Mouse (Mus musculus): Measurements from ENCODE around the gene Dyrk1a.

Gene Dyrk1a

DNA sequence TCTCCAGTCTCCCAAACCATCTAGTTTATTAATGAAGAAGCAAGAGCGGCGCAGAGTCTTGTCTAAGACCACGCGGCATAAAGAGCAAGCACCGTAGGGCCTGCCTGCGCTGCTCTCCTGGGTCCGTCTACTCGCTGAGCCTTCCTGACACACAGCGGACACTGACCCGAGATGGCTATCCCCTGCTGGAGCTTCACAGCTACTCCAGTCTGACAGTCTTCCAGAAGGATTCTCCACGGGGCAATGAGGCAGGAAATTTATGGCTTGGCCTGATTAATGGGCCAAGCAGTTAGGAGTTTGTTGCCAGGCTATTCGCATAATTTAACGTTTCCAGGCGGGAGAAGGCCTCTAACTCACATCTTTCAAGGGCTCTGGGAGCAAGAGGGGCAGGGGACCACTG lies 144.7 kb downstream of the Dyrk1a start:
- no peak for DNase-seq (ENCODE audit: low spot score)

DNA sequence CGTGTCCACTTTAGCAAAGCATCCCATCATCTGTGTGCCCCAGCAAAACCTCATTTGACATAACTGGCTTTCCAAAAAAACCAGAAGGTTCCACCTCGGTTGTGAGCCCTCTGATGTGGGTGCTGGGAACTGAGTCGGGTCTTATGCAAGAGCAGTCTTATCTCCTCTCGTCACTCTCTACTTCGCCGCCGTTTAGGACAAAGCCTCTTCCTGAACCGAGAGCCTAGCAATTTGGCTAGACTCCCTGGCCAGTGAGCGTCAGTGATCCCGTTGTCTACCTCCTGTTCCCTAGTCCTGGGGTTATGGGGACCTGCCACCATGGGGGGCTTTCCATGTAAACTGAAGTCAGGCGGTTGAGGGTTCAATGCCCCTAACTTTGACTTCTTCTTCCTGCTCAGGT lies 147.2 kb downstream of the Dyrk1a start:
- DNase-seq (ENCODE audit: low spot score): no peak

DNA sequence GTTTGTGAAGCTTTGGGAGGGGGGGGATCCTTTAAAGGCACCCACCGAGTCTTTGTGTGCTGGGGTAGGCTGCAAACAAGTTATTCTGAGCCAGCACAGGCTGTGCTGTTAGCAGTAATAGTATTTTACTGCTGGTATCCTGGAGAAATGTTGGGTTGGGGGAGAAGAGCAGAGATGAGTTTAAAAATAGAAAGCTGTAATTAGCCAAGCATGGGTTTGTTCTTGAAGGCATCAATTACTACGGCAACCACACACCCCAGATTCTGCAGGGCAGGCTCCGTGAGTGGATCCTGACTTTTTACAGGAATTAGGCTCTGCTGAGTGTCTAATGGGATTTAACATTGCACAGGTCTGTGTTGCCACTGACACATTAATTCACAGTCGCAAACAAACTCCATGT lies 149.1 kb downstream of the Dyrk1a start:
- no peak for DNase-seq (ENCODE audit: low spot score)

DNA sequence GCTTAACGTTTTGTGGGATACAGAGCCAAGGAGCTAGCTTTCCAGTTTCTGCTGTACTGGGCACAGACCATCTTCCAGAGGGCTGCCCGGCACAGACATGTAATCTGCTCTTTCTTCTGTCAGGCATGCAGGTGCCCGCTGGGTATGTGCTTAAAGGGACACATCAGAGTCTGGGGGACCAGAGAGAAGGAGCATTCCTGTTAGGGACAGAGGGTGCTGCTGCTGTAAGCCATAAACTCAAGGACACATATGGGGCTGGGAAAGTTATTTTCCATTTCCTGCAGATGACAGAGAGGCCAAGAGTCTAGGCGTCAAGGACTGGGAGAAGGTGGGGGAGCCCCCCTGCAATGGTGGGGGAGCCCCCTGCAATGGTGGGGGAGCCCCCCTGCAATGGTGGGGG lies 149.7 kb downstream of the Dyrk1a start:
- no peak for DNase-seq (ENCODE audit: low spot score)

DNA sequence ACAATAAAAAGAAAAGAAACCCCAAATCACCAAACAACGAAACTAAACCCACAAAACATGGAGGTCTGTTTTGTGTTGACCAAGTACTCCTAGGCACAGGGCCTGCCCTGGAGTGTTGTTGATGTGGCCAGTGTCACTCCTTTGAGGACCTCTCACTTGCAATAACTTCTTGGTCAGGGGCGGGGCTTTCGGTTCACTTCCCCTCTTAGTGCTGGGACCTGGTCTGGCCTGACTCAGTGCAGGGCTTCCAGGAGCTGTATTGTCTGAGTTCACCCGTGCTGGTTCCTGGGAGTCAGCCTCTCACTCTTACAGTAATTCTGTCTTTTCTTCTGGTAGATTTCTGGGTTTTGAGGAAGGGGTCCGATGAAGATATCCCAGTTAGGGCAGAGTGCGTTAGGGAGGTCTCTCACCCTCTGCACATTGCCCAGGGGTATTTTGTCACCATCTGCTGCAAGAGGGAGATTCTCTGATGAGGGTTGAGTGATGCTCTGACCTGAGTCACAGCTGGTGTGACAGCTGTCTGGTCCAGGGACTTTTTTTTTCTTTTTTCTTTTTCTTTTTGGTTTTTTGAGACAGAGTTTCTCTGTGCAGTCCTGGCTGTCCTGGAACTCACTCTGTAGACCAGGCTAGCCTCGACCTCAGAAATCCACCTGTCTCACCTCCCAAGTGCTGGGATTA lies 150.8 kb downstream of the Dyrk1a start:
- DNase-seq (ENCODE audit: low spot score): no peak

DNA sequence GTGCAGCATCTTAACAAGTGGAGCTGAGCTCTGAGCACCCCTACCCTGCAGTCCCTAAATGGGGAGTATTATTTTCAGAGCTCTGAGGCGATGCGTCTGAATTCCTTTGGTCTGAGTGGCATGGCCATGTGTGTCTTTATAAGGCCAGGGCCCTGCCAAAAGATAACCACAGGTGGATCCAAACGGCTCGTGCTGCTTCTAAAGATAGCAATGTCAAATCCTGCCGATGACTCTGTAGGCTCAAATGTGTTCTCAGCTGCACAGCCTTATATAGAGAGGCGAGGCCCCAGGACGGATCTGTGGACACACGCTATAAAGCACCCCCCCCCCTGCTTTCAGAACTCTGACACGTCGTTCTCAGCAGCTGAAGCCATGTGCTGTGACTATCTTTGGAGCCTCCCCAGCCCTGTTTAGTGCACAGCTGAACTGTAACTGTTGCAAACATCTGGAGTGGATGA lies 151.8 kb downstream of the Dyrk1a start:
- no peak for DNase-seq (ENCODE audit: low spot score)

DNA sequence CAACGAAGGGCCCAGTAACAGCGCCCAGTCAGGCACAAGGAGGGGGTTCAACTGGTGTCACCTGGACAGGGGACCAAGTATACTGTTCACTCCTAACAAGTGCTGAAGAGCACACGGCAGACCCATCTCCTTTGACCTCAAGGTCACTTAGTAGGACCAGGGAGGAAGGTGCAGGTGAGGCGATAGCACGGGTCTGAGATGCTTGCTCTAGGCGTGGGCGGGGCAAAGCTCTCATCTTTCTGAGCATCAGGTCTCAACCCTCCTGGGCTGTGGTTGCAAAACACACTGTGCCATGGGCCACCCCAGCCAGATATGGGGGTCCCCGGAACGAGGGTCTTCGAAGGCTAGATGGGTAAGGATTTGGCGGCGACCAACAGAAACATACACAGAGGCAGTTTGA lies 153.1 kb downstream of the Dyrk1a start:
- DNase-seq (ENCODE audit: low spot score): no peak

DNA sequence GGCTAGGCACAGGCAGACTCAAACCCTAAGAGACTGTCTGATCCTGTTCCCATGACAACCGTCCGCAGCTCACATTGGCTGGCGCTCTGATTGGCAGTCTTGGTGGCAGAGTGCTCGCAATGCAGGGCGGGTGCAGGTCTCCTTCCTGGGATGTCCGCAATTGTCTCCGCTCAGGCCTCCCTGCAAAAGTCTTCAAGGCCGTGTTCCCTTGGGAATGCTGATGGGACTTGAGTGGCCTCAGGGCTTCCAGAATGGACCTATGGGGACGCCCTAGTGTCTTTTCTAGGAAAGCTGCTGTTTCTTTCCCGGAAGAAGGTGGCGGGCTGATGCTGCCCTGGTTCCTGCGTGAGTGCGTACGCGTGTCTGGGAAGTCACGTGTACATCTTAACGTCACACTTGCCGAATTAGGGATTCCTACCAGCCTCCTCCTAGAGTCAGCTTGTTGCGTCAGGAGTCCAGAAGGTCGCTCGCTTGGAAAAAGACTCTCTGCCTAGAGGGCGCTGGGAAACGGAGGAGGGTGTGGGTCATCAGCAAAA lies 154.3 kb downstream of the Dyrk1a start:
- no peak for DNase-seq (ENCODE audit: low spot score)

DNA sequence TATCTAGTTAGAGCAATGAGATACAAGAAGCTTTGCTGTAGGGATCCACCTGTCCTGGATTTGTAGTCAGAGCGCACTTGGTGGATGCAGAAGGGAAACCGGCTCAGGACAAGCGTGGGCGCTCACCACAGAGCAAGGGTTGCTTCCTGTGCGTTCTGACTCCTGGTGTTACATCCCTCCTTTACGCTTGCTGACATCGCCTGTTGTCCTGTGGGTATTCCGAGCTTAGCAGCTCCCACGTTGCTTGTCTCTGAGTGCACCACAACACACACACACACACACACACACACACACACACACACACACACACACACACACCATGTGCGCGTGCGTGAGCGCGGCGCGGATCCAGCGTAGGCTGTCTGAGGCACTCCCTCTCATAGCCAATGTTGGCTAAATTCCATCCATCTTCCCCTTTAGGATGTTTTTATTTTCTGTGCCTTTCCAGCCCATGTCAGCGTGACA lies 155.0 kb downstream of the Dyrk1a start:
- no peak for DNase-seq (ENCODE audit: low spot score)

DNA sequence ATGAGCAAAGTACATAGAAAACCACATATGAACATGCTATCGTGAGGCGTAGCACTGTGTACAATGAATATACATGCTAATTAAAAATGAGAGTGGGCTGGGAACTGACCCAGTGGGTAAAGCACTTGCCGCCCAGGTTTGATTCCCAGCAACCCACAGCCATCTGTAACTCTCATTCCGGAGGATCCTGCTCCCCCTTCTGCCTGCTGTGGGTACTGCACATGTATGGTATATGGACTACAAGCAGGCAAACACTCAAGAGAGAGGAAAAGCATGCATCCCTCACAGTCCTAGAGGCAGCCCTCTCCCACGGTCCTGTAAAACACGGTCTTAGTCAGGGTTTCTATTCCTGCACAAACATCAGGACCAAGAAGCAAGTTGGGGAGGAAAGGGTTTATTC lies 159.4 kb downstream of the Dyrk1a start:
- DNase-seq (ENCODE audit: low spot score): no peak

DNA sequence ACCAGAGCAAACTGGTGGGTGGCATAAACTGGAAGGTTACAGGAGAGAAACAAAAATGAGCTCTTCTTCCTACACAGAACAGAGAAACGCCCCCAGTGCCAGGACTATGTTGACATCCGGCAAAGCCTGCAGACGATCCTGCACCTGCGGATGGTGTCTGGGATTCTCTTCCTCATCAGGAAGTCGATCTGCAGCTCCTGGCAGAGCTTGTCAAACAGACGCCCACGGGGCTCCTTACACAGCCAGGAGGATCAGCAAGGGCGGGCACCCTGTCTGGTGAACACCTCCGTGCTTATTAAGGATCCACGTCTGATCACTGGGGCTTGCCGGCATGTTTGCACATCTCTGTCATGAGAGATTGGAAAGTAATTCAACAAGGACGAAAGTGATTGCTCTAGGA lies 161.2 kb downstream of the Dyrk1a start:
- no peak for DNase-seq (ENCODE audit: low spot score)

DNA sequence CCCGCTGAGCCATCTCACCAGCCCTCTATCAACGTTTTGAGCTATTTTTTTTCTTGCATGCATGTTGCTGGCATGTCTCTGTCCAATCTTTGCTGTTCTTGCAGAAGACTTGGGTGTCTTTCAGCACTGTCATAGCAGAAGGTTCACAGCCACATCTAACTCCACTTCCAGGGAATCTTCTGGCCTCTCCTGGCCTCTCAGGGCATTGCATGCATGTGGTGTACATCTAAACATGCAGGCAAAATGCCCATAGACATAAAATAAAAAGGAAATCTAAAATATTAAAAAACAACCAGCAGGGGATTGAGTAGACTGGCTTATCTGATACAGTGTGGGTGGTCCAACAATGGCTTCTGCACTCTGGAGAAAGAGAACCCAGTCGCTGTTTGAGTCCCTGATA lies 165.7 kb downstream of the Dyrk1a start:
- no peak for DNase-seq (ENCODE audit: low spot score)

DNA sequence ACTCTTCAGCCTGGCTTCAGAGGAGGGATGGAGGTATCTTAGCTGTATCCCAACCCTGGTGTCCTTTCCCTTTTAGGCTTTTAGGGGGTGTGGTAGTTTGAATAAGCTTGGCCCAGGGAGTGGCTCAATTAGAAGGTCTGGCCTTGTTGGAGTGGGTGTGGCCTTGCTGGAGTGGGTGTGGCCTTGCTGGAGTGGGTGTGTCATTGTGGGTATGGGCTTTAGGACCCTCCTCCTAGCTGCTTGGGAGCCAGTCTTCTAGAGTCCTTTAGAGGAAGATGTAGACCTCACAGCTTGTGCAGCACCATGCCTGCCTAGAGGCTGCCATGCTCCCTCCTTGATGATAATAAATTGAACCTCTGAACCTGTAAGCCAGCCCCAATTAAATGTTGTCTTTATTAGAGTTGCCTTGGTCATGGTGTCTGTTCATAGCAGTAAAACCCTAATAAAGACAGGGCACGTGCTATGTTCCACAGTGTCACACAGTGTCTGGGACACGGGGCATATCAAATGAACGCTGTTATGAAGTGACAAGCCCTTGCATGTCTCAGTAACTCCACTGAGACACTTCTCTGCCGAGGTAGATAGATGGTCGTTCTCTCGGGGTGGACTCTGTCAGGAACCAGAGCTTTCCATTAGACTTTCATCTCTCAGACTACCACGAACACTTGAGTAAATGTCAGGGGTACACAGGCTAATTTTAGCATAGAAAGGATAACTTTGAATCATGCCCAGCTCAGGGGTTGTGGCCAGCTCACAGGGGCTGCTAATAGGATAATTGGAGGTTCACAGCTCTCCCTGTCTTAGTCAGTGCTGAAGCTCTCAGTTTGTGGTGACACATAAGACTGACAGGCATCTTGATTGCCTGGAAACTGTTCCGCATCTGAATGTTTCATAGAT lies 166.9 kb downstream of the Dyrk1a start:
- DNase-seq (ENCODE audit: low spot score): no peak

DNA sequence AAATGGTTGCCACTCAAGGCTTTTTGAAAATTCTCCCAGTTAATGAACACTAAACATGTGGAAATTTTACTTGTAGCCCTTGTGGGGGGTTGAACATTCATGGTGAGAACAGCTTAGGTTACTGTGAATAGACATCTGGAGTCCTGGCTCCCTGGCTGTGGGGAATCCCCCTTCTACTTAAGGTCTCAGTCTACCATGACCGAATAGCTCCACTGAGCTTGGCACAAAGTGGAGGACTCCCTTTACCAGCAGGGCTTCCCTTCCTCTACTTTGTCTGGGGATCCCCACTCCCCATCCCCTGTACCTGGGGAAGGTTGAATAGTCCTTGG lies 167.5 kb downstream of the Dyrk1a start:
- no peak for DNase-seq (ENCODE audit: low spot score)

DNA sequence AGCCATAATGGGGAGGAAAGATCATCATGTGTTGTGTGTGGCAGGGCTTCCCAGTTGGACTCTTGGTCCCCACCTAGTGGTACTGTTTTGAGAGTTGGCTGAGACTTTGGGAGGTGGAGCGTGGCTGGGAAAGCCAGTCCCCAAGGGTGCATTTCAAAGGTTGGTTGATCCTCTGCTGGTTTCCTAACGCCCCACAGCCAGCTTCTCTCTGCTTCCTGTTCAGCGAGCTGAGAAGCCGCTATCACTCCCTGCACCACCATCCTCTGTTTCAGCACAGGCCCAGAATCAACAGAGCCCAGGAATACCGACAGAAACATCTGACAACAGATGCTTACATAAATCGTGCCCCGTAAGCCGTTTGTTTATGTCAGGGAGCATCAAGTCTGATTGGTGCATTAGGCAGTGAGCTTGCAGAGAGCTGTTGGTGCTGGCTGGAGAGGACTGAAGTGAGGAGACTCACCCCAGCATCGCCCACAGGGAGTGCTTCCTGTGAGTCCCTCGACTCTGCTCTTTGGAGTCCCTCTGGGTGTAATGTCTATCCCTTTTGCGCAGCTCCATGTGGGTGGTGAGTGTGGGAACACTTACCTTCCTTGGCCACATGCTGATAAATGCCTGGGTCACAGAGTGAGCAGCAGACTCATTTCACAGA lies 174.2 kb downstream of the Dyrk1a start:
- DNase-seq (ENCODE audit: low spot score): no peak

DNA sequence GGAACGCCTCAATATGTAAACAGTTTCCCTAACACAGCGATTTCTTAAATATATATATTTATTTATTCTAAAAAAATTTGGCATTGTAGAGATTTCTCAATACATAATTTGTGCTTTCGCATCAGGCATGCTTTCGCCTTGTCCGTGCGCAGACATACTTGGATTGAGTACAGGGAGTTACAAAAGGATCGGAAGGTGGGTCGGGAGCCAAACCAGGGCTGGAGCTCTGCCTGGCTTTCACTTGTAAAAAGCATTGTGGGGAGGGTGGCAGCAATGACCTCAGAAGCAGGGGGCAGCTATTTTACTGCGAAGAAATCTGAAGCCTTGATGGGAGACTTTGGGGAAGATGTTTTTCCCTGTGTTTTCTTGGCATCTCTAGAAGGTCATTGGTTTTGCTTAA lies 175.2 kb downstream of the Dyrk1a start:
- DNase-seq (ENCODE audit: low spot score): no peak
